Mouse (Mus musculus) R1 (cell line): Measurements from ENCODE around the gene Atp6v1g2.

Experiments
- DNase-seq: peaks from one replicate; pipeline ENCODE4 v3.0.0-alpha.2; 2018; ENCODE audit warnings: low read depth, low spot score

The Atp6v1g2 gene

GRCm38 (mm10) chr17:35233114-35233980 is at the start of gene Atp6v1g2:
Gene Atp6v1g2, plus strand, starts transcription at chr17:35233660.
- no peak for DNase-seq

- peak; percentile 95 for DNase-seq
These were observed 47.5 kb upstream of the Atp6v1g2 start for GRCm38 (mm10) chr17:35185639-35186611.

GRCm38 (mm10) chr17:35186681-35187080 is 46.8 kb upstream of the Atp6v1g2 start:
- peak; percentile 98 for DNase-seq

GRCm38 (mm10) chr17:35187345-35187744 is 46.1 kb upstream of the Atp6v1g2 start:
- no peak for DNase-seq

GRCm38 (mm10) chr17:35187959-35188610 is 45.4 kb upstream of the Atp6v1g2 start, which contains the start of gene Lst1:
Gene Lst1, minus strand, starts transcription at chr17:35188439.
- DNase-seq = no peak

GRCm38 (mm10) chr17:35189186-35189585 is 44.3 kb upstream of the Atp6v1g2 start:
- DNase-seq = no peak

GRCm38 (mm10) chr17:35190096-35190495 is 43.4 kb upstream of the Atp6v1g2 start:
- no peak for DNase-seq

- DNase-seq = peak; percentile 45
These were observed 41.7 kb upstream of the Atp6v1g2 start for GRCm38 (mm10) chr17:35191723-35192122.

- no peak for DNase-seq
These were observed 40.5 kb upstream of the Atp6v1g2 start for GRCm38 (mm10) chr17:35192924-35193323.

GRCm38 (mm10) chr17:35193881-35194843 is 39.3 kb upstream of the Atp6v1g2 start, which contains the start of gene Ltb:
Gene Ltb, plus strand, starts transcription at chr17:35194439.
- DNase-seq = no peak

GRCm38 (mm10) chr17:35194844-35195630 is 38.4 kb upstream of the Atp6v1g2 start:
- no peak for DNase-seq

GRCm38 (mm10) chr17:35195631-35196320 is 37.7 kb upstream of the Atp6v1g2 start:
- peak; percentile 74 for DNase-seq

GRCm38 (mm10) chr17:35196321-35196641 is 37.2 kb upstream of the Atp6v1g2 start:
- DNase-seq = no peak

- no peak for DNase-seq
These were observed 36.3 kb upstream of the Atp6v1g2 start for GRCm38 (mm10) chr17:35197126-35197525.

GRCm38 (mm10) chr17:35198029-35198428 is 35.4 kb upstream of the Atp6v1g2 start:
- DNase-seq = no peak

- DNase-seq = peak; percentile 73
These were observed 34.5 kb upstream of the Atp6v1g2 start for GRCm38 (mm10) chr17:35198946-35199345.

- no peak for DNase-seq
These were observed 33.1 kb upstream of the Atp6v1g2 start for GRCm38 (mm10) chr17:35200398-35200797.

GRCm38 (mm10) chr17:35201128-35201527 is 32.3 kb upstream of the Atp6v1g2 start:
- no peak for DNase-seq

GRCm38 (mm10) chr17:35201787-35202186 is 31.7 kb upstream of the Atp6v1g2 start, which contains the start of gene Tnf:
Gene Tnf, minus strand, starts transcription at chr17:35202007.
- no peak for DNase-seq
